Mouse (Mus musculus) liver, embryonic 13.5 days (tissue): Measurements from ENCODE around the gene Sat2. TPM values are rescaled to one million over a fixed set of nuclear protein-coding genes. Genes with fewer than 3 reads are reported as not detected.

ENCODE experiments used
- ATAC-seq: fragments of 200-750 bp; cut with Nextera tagmentation; 2 replicates; pipeline ENCODE4 v1.8.0; 2017; ENCODE audit warnings: low read depth, mild to moderate bottlenecking, moderate number of reproducible peaks, moderate library complexity
- DNase-seq: peaks from one replicate; pipeline ENCODE4 v3.0.0; 2022
- H3K27ac ChIP-seq: fragments of 300-500 bp; sonication (generic); 2 replicates; pipeline ENCODE4 v1.5.1; 2015; ENCODE audit warnings: moderate library complexity, mild to moderate bottlenecking, inconsistent platforms
- H3K27me3 ChIP-seq: fragments of 300-500 bp; sonication (generic); 2 replicates; pipeline ENCODE4 v1.6.1; 2015; ENCODE audit warnings: mild to moderate bottlenecking, inconsistent platforms
- H3K36me3 ChIP-seq: fragments of 300-500 bp; sonication (generic); 2 replicates; pipeline ENCODE4 v1.6.1; 2015; ENCODE audit warnings: mild to moderate bottlenecking, inconsistent platforms
- H3K4me1 ChIP-seq: fragments of 300-500 bp; sonication (generic); replicated peaks from 2 replicates; pipeline ENCODE4 v1.6.1; 2015; ENCODE audit warnings: inconsistent platforms
- H3K4me2 ChIP-seq: fragments of 300-500 bp; sonication (generic); 2 replicates; pipeline ENCODE4 v1.6.1; 2015; ENCODE audit warnings: inconsistent platforms, mild to moderate bottlenecking, moderate library complexity
- H3K4me3 ChIP-seq: fragments of 300-500 bp; sonication (generic); replicated peaks from 2 replicates; pipeline ENCODE4 v1.5.1; 2015; ENCODE audit warnings: mild to moderate bottlenecking, inconsistent platforms
- H3K9ac ChIP-seq: fragments of 300-500 bp; sonication (generic); 2 replicates; pipeline ENCODE4 v1.6.1; 2015; ENCODE audit warnings: mild to moderate bottlenecking, inconsistent platforms
- H3K9me3 ChIP-seq: fragments of 300-500 bp; sonication (generic); replicated peaks from 2 replicates; pipeline ENCODE4 v1.6.1; 2016; ENCODE audit warnings: inconsistent platforms
- WGBS: fragments of 180-500 bp; shearing (Covaris S2); methylation state at CpG from one replicate; pipeline ENCODE4 v1.1.7; 2015; ENCODE audit not compliant: insufficient replicate concordance; 5-methylcytosine and 5-hydroxymethylcytosine counted together
- polyA plus RNA-seq: library from polyadenylated mRNA; unstranded; fragments of >200 nt; fragmentation: Nextera tagmentation; extraction: Ambion mirVana; gene quantifications from 2 replicates; pipeline ENCODE4 v1.2.1, GENCODE M21; 2015

Sat2 gene
- polyA plus RNA-seq, 1 experiment from 2014 or later: 11.6 TPM

GRCm38 (mm10) chr11:69633128-69633866 is 11.5 kb downstream of the Sat2 start:
- H3K9me3 ChIP-seq: no peaks in the 10 kb centered on the region
- peak; percentile 55 for ATAC-seq
- DNase-seq: no peak
- H3K27ac ChIP-seq: peak overlapping the region; percentile 95
- H3K27me3 ChIP-seq: no peaks in the 10 kb centered on the region
- H3K4me1 ChIP-seq: peaks cover 48% of the 10 kb centered on the region
- H3K9ac ChIP-seq: peak overlapping the region; percentile 97
- H3K36me3 ChIP-seq: peaks cover 5% of the 10 kb centered on the region; the same call in 1 of the 2 replicates
- H3K4me3 ChIP-seq: peak overlapping the region; percentile 93
- peak overlapping the region; percentile 91 for H3K4me2 ChIP-seq
- WGBS: under 1% methylated on average over 50 of the region's 50 CpGs

- Histone ChIP-seq H3K9me3 (no peaks in the 10 kb centered on the region), H3K36me3 (peaks cover 21% of the 10 kb centered on the region), H3K27me3 (no peaks in the 10 kb centered on the region), H3K4me3 (no peak overlapping the region; the same call in 1 of the 2 replicates), H3K4me1 (peaks cover 45% of the 10 kb centered on the region), H3K4me2 (peak overlapping the region; percentile 4), H3K9ac (peak overlapping the region; percentile 97; the same call in 1 of the 2 replicates), H3K27ac (no peak overlapping the region)
- 81% methylated on average over 3 of the region's 3 CpGs for WGBS
- DNase-seq: no peak
- ATAC-seq: no peak
Measured at GRCm38 (mm10) chr11:69635471-69635870, 13.6 kb downstream of the Sat2 start.

GRCm38 (mm10) chr11:69645860-69646259 is 24.0 kb downstream of the Sat2 start:
- Histone ChIP-seq H3K9me3 (no peaks in the 10 kb centered on the region), H3K9ac (no peak overlapping the region), H3K36me3 (peaks cover 96% of the 10 kb centered on the region), H3K27ac (0 out of 2 replicates have a peak overlapping the region, but pooled peaks have one; percentile 13), H3K27me3 (no peaks in the 10 kb centered on the region), H3K4me3 (no peak overlapping the region), H3K4me1 (0 out of 2 replicates have a peak, but pooled peaks cover 2% of the 10 kb centered on the region), H3K4me2 (no peak overlapping the region)
- 83% methylated on average over 5 of the region's 5 CpGs for WGBS
- ATAC-seq: no peak
- DNase-seq: no peak

- DNase-seq: no peak
- 65% methylated on average over 5 of the region's 5 CpGs for WGBS
- H3K4me3 ChIP-seq: no peak overlapping the region
Measured at GRCm38 (mm10) chr11:69653399-69653798, 31.6 kb downstream of the Sat2 start.

GRCm38 (mm10) chr11:69654760-69655159 is 32.9 kb downstream of the Sat2 start:
- Histone ChIP-seq H3K9me3 (no peaks in the 10 kb centered on the region), H3K27ac (peak overlapping the region; percentile 30), H3K27me3 (no peaks in the 10 kb centered on the region), H3K9ac (no peak overlapping the region), H3K4me2 (no peak overlapping the region), H3K4me1 (peaks cover 53% of the 10 kb centered on the region), H3K4me3 (no peak overlapping the region), H3K36me3 (peaks cover 91% of the 10 kb centered on the region)
- 38% methylated on average over 9 of the region's 9 CpGs for WGBS
- DNase-seq: no peak
- no peak for ATAC-seq

More at GRCm38 (mm10) chr11:69653399-69653798, 31.6 kb downstream of the Sat2 start:
- Histone ChIP-seq H3K9ac (no peak overlapping the region), H3K27ac (no peak overlapping the region; the same call in 1 of the 2 replicates), H3K36me3 (peaks cover 91% of the 10 kb centered on the region), H3K4me2 (no peak overlapping the region), H3K9me3 (no peaks in the 10 kb centered on the region), H3K27me3 (no peaks in the 10 kb centered on the region), H3K4me1 (peaks cover 53% of the 10 kb centered on the region)
- ATAC-seq: no peak

GRCm38 (mm10) chr11:69655264-69656064 is 33.6 kb downstream of the Sat2 start, which contains the start of gene Sox15:
TSS of gene Sox15 (plus strand) at chr11:69655314.
- ATAC-seq (peak; percentile 60), DNase-seq (peak; percentile 43)
- peaks cover 87% of the 10 kb centered on the region for H3K36me3 ChIP-seq
- peaks cover 59% of the 10 kb centered on the region for H3K4me1 ChIP-seq
- H3K27me3 ChIP-seq: no peaks in the 10 kb centered on the region
- no peak within 1 kb of the TSS for H3K9ac ChIP-seq
- no peak within 1 kb of the TSS for H3K4me3 ChIP-seq
- H3K27ac ChIP-seq: peak within 1 kb of the TSS; percentile 30
- 37% methylated on average over 34 of the region's 34 CpGs for WGBS
- 0 out of 2 replicates have a peak within 1 kb of the TSS, but pooled peaks have one; percentile 23 for H3K4me2 ChIP-seq
- no peaks in the 10 kb centered on the region for H3K9me3 ChIP-seq

- Histone ChIP-seq H3K27me3 (no peaks in the 10 kb centered on the region), H3K9ac (0 out of 2 replicates have a peak overlapping the region, but pooled peaks have one; percentile 38), H3K4me2 (no peak overlapping the region), H3K27ac (no peak overlapping the region), H3K36me3 (peaks cover 81% of the 10 kb centered on the region), H3K4me3 (no peak overlapping the region), H3K4me1 (peaks cover 65% of the 10 kb centered on the region), H3K9me3 (no peaks in the 10 kb centered on the region)
- DNase-seq: no peak
- 89% methylated on average over 5 of the region's 5 CpGs for WGBS
- no peak for ATAC-seq
Measured at GRCm38 (mm10) chr11:69656065-69656455, 34.2 kb downstream of the Sat2 start.

GRCm38 (mm10) chr11:69656617-69657461 is 35.0 kb downstream of the Sat2 start:
- H3K4me2 ChIP-seq: peak overlapping the region; percentile 18; the same call in 1 of the 2 replicates
- ATAC-seq: peak; percentile 52; the same call in 1 of the 2 replicates
- H3K27ac ChIP-seq: peak overlapping the region; percentile 60
- peak overlapping the region; percentile 38; the same call in 1 of the 2 replicates for H3K9ac ChIP-seq
- H3K27me3 ChIP-seq: no peaks in the 10 kb centered on the region
- no peaks in the 10 kb centered on the region for H3K9me3 ChIP-seq
- DNase-seq: peak; percentile 36
- H3K36me3 ChIP-seq: peaks cover 73% of the 10 kb centered on the region
- WGBS: 48% methylated on average over 10 of the region's 10 CpGs
- no peak overlapping the region for H3K4me3 ChIP-seq
- peaks cover 73% of the 10 kb centered on the region for H3K4me1 ChIP-seq

GRCm38 (mm10) chr11:69657462-69657881 is 35.6 kb downstream of the Sat2 start:
- no peaks in the 10 kb centered on the region for H3K27me3 ChIP-seq
- WGBS: 81% methylated on average over 15 of the region's 15 CpGs
- H3K4me2 ChIP-seq: no peak overlapping the region
- H3K4me1 ChIP-seq: peaks cover 68% of the 10 kb centered on the region
- DNase-seq (no peak), ATAC-seq (no peak)
- H3K9me3 ChIP-seq: no peaks in the 10 kb centered on the region
- H3K4me3 ChIP-seq: no peak overlapping the region
- no peak overlapping the region for H3K9ac ChIP-seq
- no peak overlapping the region for H3K27ac ChIP-seq
- peaks cover 67% of the 10 kb centered on the region for H3K36me3 ChIP-seq

- Histone ChIP-seq H3K27ac (peak overlapping the region; percentile 96), H3K4me2 (peak overlapping the region; percentile 84), H3K4me3 (peak overlapping the region; percentile 68), H3K4me1 (peaks cover 71% of the 10 kb centered on the region), H3K27me3 (no peaks in the 10 kb centered on the region), H3K36me3 (peaks cover 65% of the 10 kb centered on the region), H3K9me3 (no peaks in the 10 kb centered on the region), H3K9ac (peak overlapping the region; percentile 79)
- 0 out of 2 replicates have a peak, but pooled peaks have one; percentile 16 for ATAC-seq
- DNase-seq: peak; percentile 38
- 43% methylated on average over 3 of the region's 3 CpGs for WGBS
Measured at GRCm38 (mm10) chr11:69661221-69661881, 39.5 kb downstream of the Sat2 start.
